Mouse (Mus musculus): ENCODE results near the gene Btbd2. TPM values are rescaled to one million over a fixed set of nuclear protein-coding genes. Genes with fewer than 3 reads are reported as not detected.

Btbd2 gene
- polyA plus RNA-seq, 2 experiments, result 8.2 to 8.6 TPM

DNA sequence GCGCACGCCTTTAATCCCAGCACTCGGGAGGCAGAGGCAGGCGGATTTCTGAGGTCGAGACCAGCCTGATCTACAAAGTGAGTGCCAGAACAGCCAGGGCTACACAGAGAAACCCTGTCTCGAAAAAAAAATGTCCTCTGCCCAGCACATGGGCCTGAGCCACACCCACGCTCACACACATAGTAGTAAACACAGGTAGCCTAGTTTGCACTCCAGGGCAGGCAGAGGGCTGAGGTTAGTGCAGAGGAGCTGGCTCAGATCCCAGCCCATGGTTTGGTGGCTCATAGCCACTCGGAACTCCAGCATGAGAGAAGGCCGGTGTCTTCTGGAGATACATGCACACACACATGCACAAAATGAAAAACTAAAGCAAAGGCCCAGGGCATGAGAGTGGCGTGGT, 9.9 kb downstream of the Btbd2 start:
- no peak overlapping the region for H3K4me3 ChIP-seq (ENCODE audit: insufficient read depth in 1 of 2, low read depth in 2 of 2, low read length in 2 of 2)
- H3K9me3 ChIP-seq (ENCODE audit: control insufficient read depth, low read length), result no peaks in the 10 kb centered on the region
- no peaks in the 10 kb centered on the region for H3K27me3 ChIP-seq (ENCODE audit: control insufficient read depth, insufficient read depth, low read length)
- H3K27ac ChIP-seq, result no peak overlapping the region
- H3K4me2 ChIP-seq (ENCODE audit: low read depth), result no peak overlapping the region
- TF ChIP-seq EP300 (IDR thresholded peaks at IDR 0.05; ENCODE audit: low read depth) (no peak), CTCF (IDR thresholded peaks at IDR 0.05; ENCODE audit: low read depth) (no peak)
- H3K9ac ChIP-seq (replicated peaks), result no peak overlapping the region
- 77% methylated on average over 10 of the region's 10 CpGs for WGBS (ENCODE audit: insufficient replicate concordance)
- H3K36me3 ChIP-seq (replicated peaks; ENCODE audit: control insufficient read depth, insufficient read depth, low read depth), result no peaks in the 10 kb centered on the region; the same call in none of the 2 replicates
- ATAC-seq (ENCODE audit: insufficient read depth) (no peak), DNase-seq (ENCODE audit: low read depth in 3 of 3, low spot score in 3 of 3) (no peak)
- H3K4me1 ChIP-seq (replicated peaks; ENCODE audit: control insufficient read depth in 2 of 2, insufficient read depth in 2 of 2, low read length in 1 of 2), result no peaks in the 10 kb centered on the region

DNA sequence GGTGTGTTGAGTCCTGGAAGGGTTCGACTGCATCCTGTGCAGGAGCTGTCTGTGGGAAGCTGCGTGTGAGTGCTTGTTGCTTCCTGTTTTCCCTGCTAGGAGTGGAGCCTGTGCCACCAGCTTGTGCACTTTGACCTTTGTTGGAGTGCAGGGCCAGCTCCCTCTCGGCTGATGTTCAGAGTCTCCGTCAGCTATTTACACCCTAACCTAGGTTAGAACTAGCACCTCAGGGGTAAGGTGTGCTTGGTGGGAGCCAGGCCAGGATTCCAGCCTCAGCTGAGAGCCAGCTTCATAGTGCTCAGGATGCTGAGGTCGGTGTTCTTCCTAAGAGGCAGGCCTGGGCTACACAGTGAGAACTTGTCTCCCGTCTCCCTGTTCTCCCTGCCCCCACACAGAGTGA, 21.5 kb downstream of the Btbd2 start:
- peaks cover 31% of the 10 kb centered on the region for H3K36me3 ChIP-seq (replicated peaks; ENCODE audit: control insufficient read depth, insufficient read depth, low read depth)
- WGBS (ENCODE audit: insufficient replicate concordance), result 74% methylated on average over 6 of the region's 6 CpGs
- TF ChIP-seq CTCF (IDR thresholded peaks at IDR 0.05; ENCODE audit: low read depth) (no peak), EP300 (IDR thresholded peaks at IDR 0.05; ENCODE audit: low read depth) (no peak)
- no peak overlapping the region for H3K27ac ChIP-seq
- H3K4me2 ChIP-seq (ENCODE audit: low read depth), result no peak overlapping the region
- H3K4me1 ChIP-seq (replicated peaks; ENCODE audit: control insufficient read depth in 2 of 2, insufficient read depth in 2 of 2, low read length in 1 of 2), result no peaks in the 10 kb centered on the region
- ATAC-seq (ENCODE audit: insufficient read depth), result no peak
- no peak overlapping the region for H3K4me3 ChIP-seq (ENCODE audit: insufficient read depth in 1 of 2, low read depth in 2 of 2, low read length in 2 of 2)
- H3K9me3 ChIP-seq (ENCODE audit: control insufficient read depth, low read length), result no peaks in the 10 kb centered on the region
- H3K27me3 ChIP-seq (ENCODE audit: control insufficient read depth, insufficient read depth, low read length), result no peaks in the 10 kb centered on the region
- no peak overlapping the region for H3K9ac ChIP-seq (replicated peaks)
- DNase-seq (ENCODE audit: low read depth in 3 of 3, low spot score in 3 of 3), result no peak

DNA sequence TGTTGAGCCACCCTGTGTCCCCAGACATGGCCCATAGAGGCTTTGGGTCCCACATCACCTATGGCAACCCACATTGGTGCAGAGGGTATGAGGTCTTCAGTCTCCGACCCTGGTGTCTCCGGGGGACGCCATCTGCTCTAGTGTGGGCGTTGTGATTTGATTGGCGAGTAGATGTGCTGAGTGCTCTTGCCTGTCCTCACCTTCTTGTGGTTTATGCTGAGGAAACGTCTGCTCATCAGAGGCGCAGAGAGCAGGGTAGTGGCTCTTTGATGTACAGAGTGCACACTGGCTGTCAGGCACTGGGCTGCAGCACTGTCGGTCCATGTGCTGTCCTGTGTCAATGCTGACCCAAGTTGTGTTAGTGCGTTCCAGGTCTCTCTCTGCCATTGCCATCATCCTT, 27.9 kb downstream of the Btbd2 start:
- Histone ChIP-seq H3K27ac (no peak overlapping the region), H3K9ac (replicated peaks) (no peak overlapping the region), H3K4me2 (ENCODE audit: low read depth) (no peak overlapping the region), H3K27me3 (ENCODE audit: control insufficient read depth, insufficient read depth, low read length) (no peaks in the 10 kb centered on the region), H3K4me1 (replicated peaks; ENCODE audit: control insufficient read depth in 2 of 2, insufficient read depth in 2 of 2, low read length in 1 of 2) (peaks cover 0 to 10% of the 10 kb centered on the region in 2 experiments; a peak in 1 of 4 replicates), H3K9me3 (ENCODE audit: control insufficient read depth, low read length) (no peaks in the 10 kb centered on the region), H3K4me3 (ENCODE audit: insufficient read depth in 1 of 2, low read depth in 2 of 2, low read length in 2 of 2) (no peak overlapping the region), H3K36me3 (replicated peaks; ENCODE audit: control insufficient read depth, insufficient read depth, low read depth) (no peaks in the 10 kb centered on the region; the same call in 1 of the 2 replicates)
- TF ChIP-seq EP300 (IDR thresholded peaks at IDR 0.05; ENCODE audit: low read depth) (no peak), CTCF (IDR thresholded peaks at IDR 0.05; ENCODE audit: low read depth) (no peak)
- no peak for ATAC-seq (ENCODE audit: insufficient read depth)
- DNase-seq (ENCODE audit: low read depth in 3 of 3, low spot score in 3 of 3), result no peak
- WGBS (ENCODE audit: insufficient replicate concordance), result 59% methylated on average over 9 of the region's 9 CpGs

DNA sequence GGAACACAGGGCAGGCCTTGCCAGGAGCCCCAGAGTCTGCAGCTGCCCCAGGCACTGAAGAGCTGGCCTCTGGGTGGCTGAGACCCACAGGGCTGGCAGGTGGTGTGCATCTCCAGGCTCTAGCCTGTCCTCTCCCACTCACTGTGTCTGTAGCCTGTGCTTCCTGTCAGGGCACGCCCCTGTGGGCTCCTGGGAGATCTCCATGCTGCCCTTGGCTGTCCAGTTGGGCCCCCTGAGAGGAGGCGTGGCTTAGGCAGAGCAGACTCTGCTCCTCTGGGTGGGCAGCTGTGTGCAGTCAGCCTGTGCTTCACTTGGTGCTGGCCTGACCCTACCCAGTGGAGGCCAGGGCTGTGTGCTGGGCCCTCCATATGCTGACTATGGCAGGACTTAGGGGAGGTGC, 29.2 kb downstream of the Btbd2 start:
- DNase-seq (ENCODE audit: low read depth in 3 of 3, low spot score in 3 of 3), result no peak
- Histone ChIP-seq H3K9ac (replicated peaks) (no peak overlapping the region), H3K9me3 (ENCODE audit: control insufficient read depth, low read length) (no peaks in the 10 kb centered on the region), H3K4me3 (ENCODE audit: insufficient read depth in 1 of 2, low read depth in 2 of 2, low read length in 2 of 2) (no peak overlapping the region), H3K4me2 (ENCODE audit: low read depth) (no peak overlapping the region), H3K36me3 (replicated peaks; ENCODE audit: control insufficient read depth, insufficient read depth, low read depth) (no peaks in the 10 kb centered on the region), H3K27ac (no peak overlapping the region), H3K4me1 (replicated peaks; ENCODE audit: control insufficient read depth in 2 of 2, insufficient read depth in 2 of 2, low read length in 1 of 2) (peaks cover 0 to 10% of the 10 kb centered on the region in 2 experiments; a peak in 2 of 4 replicates), H3K27me3 (ENCODE audit: control insufficient read depth, insufficient read depth, low read length) (no peaks in the 10 kb centered on the region)
- TF ChIP-seq EP300 (IDR thresholded peaks at IDR 0.05; ENCODE audit: low read depth), result no peak
- no peak for TF ChIP-seq CTCF (IDR thresholded peaks at IDR 0.05; ENCODE audit: low read depth)
- WGBS (ENCODE audit: insufficient replicate concordance), result 30% methylated on average over 2 of the region's 2 CpGs
- no peak for ATAC-seq (ENCODE audit: insufficient read depth)

DNA sequence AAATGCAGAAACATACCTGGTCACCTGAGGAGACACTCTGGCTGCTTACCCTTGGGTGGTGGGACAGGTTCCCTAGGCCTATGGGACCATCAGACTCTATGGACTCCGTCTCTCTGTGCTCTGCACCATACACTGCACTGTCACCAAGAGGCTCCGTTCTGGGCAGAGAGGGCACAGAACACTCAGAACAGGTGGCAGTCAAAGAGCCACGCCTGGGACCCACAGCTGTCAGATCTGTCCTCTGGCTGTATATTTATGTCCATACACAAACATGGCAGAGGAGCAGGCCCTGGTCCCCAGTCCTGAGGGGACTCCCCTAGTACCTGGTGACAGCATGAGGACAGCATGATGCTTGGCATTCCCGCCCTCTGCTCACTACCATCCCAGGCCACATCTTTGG, 31.1 kb downstream of the Btbd2 start:
- ATAC-seq (ENCODE audit: insufficient read depth) (no peak), DNase-seq (ENCODE audit: low read depth in 3 of 3, low spot score in 3 of 3) (no peak)
- Histone ChIP-seq H3K9me3 (ENCODE audit: control insufficient read depth, low read length) (no peaks in the 10 kb centered on the region), H3K4me2 (ENCODE audit: low read depth) (no peak overlapping the region), H3K36me3 (replicated peaks; ENCODE audit: control insufficient read depth, insufficient read depth, low read depth) (no peaks in the 10 kb centered on the region), H3K27me3 (ENCODE audit: control insufficient read depth, insufficient read depth, low read length) (no peaks in the 10 kb centered on the region), H3K9ac (replicated peaks) (no peak overlapping the region), H3K27ac (no peak overlapping the region), H3K4me3 (ENCODE audit: insufficient read depth in 1 of 2, low read depth in 2 of 2, low read length in 2 of 2) (no peak overlapping the region), H3K4me1 (replicated peaks; ENCODE audit: control insufficient read depth in 2 of 2, insufficient read depth in 2 of 2, low read length in 1 of 2) (peaks cover 3 to 17% of the 10 kb centered on the region in 2 experiments; a peak in 2 of 4 replicates)
- 77% methylated on average over 4 of the region's 4 CpGs for WGBS (ENCODE audit: insufficient replicate concordance)
- TF ChIP-seq EP300 (IDR thresholded peaks at IDR 0.05; ENCODE audit: low read depth) (no peak), CTCF (IDR thresholded peaks at IDR 0.05; ENCODE audit: low read depth) (no peak)

All from liver, embryonic 14.5 days (tissue).